Mouse (Mus musculus): ENCODE results near the gene Hcn3. TPM values are rescaled to one million over a fixed set of nuclear protein-coding genes. Genes with fewer than 3 reads are reported as not detected.

Hcn3 gene
- under 1 TPM; 0.39 to 0.91 TPM for total RNA-seq (2021)
- long read RNA-seq, experiment 1, partial matches to known transcripts = 0 of 1 reads
- long read RNA-seq, experiment 1, other reads (novel, unspliced or antisense) = 1 of 1 reads
- long read RNA-seq, experiment 2 = 0 reads

- DNase-seq (ENCODE audit: low spot score in 2 of 2) = peak; percentile 42 to 73
Observed at GRCm38 (mm10) chr3:89159616-89160344, at the start of gene Hcn3. TSS of gene Hcn3 (minus strand) at chr3:89160196.

DNA sequence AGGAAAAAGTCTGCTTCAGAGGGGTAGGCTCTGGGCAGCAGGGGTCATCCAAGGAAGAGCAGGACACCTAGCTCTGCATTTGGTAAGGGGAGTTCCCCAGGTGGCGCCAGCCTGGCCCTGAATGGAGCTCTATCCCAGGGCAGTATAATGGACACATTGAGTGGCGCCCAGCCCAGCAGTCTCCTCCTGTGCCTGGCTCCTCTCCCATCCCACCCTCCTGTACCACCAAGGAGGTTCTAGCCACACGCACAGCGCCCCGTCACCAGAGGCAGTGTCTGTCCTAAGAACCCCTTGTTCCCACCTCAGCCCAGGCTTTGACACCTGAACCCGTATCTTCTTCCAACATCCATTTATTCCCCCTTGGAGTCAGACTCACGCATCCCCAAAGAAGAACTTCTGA lies 49.7 kb upstream of the Hcn3 start:
- no peak for DNase-seq (ENCODE audit: low spot score in 2 of 2)

GRCm38 (mm10) chr3:89208736-89209135 lies 48.7 kb upstream of the Hcn3 start:
- no peak for DNase-seq (ENCODE audit: low spot score in 2 of 2)

DNA sequence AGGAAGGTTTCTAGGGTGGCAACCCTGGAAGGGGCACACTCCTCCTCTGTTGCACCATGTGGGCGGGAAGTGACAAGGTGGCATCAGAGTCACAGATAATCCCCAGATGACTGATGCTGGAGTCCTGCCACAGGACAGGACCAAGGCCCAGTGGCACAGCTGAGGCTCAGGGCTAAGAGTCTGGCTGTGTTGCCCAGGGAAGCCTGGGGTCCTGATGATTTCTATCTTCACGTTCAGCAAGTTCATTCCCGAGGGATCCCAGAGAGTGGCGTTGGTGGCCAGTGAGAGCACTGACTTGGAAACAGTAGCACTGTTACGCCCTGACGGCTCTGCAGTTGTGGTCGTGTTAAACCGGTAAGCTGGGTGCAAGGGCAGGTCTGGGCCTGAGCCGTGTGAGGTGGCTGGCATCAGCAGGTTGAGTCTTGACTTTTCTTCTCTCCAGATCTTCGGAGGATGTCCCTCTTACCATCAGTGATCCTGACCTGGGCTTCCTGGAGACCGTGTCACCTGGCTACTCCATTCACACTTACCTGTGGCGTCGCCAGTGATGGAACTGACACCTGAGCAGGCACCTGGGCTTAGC lies 48.2 kb upstream of the Hcn3 start:
- no peak for DNase-seq (ENCODE audit: low spot score in 2 of 2)

- DNase-seq (ENCODE audit: low spot score in 2 of 2) = no peak
Observed at GRCm38 (mm10) chr3:89206695-89207094, 46.7 kb upstream of the Hcn3 start.

DNA sequence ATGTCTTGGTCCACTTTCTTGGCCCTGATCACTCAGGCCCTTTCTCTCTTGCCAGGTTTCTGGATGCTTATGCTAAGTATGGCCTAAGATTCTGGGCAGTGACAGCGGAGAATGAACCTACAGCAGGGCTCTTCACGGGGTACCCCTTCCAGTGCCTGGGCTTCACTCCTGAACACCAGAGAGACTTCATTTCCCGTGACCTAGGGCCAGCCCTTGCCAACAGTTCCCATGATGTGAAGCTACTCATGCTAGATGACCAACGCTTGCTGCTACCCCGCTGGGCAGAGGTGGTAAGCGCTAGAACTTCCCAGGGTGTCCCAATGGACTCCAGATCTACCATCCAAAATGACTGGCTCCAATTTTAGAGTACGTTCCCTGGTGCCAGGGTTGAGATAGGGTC lies 46.1 kb upstream of the Hcn3 start:
- no peak for DNase-seq (ENCODE audit: low spot score in 2 of 2)

DNA sequence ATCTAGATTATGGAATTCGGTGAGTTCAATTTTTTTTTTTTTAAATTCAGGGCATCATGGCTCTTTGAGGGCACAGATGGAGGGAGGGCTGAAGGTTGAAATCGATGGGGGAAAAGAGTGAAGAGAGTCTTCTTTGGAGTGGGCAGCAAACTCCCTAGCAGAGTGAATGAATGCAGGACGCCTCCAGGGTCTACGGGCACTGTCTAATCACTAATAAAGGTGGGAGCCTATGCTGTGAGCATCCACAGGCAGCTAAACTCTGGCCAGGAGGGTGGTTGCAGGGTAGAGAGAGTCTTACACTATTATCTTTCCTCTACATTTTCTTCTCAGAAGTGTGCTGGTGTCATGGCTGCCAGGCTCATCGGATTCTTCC lies 43.1 kb upstream of the Hcn3 start:
- DNase-seq (ENCODE audit: low spot score in 2 of 2) = no peak

GRCm38 (mm10) chr3:89202253-89203141 lies 42.5 kb upstream of the Hcn3 start, which contains the start of gene Gba:
TSS of gene Gba (plus strand) at chr3:89202928.
- DNase-seq (ENCODE audit: low spot score in 2 of 2) = peak; percentile 71 to 83

GRCm38 (mm10) chr3:89199839-89200238 lies 39.8 kb upstream of the Hcn3 start:
- DNase-seq (ENCODE audit: low spot score in 2 of 2) = no peak

- peak; percentile 86 to 92 for DNase-seq (ENCODE audit: low spot score in 2 of 2)
Observed at GRCm38 (mm10) chr3:89195979-89196877, 36.2 kb upstream of the Hcn3 start.

- DNase-seq (ENCODE audit: low spot score in 2 of 2) = no peak
Observed at GRCm38 (mm10) chr3:89193853-89194252, 33.9 kb upstream of the Hcn3 start.

DNA sequence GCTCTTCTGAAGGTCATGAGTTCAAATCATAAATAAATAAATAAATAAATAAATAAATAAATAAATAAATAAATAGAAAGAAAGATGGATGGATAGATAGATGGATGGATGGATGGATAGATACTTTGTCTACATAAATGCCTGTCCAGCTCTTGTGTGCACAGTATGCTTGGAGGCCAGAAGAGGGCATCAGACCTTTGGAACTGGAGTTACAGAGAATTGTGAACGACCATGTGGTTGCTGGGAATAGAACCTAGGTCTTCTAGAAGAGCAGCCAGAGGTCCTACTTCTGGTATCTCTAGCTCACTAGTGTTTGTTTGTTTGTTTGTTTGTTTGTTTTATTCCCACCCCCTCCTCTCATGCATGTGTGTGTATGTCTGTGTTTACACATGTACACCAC lies 33.4 kb upstream of the Hcn3 start:
- DNase-seq (ENCODE audit: low spot score in 2 of 2) = no peak

- DNase-seq (ENCODE audit: low spot score in 2 of 2) = no peak
Observed at GRCm38 (mm10) chr3:89190436-89190835, 30.4 kb upstream of the Hcn3 start.

DNA sequence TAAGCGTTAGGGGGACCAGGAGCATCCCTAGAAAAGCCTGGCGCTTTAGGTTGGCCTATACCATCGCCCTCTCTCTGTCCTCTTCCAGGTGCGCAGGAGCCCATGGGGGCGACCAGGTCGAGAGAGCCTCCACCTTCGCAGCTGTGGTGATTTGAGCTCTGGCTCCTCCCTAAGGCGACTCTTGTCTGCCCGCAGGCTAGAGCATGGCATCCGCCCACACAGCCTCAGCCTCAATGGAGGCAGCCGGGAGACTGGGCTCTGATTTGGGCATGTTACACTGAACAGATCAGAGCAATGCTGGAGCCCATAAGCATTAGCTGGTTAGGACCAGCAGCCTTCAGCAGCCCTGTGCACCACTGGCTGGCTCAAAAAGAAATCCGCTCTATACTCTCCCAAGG lies 28.5 kb upstream of the Hcn3 start:
- no peak for DNase-seq (ENCODE audit: low spot score in 2 of 2)

DNA sequence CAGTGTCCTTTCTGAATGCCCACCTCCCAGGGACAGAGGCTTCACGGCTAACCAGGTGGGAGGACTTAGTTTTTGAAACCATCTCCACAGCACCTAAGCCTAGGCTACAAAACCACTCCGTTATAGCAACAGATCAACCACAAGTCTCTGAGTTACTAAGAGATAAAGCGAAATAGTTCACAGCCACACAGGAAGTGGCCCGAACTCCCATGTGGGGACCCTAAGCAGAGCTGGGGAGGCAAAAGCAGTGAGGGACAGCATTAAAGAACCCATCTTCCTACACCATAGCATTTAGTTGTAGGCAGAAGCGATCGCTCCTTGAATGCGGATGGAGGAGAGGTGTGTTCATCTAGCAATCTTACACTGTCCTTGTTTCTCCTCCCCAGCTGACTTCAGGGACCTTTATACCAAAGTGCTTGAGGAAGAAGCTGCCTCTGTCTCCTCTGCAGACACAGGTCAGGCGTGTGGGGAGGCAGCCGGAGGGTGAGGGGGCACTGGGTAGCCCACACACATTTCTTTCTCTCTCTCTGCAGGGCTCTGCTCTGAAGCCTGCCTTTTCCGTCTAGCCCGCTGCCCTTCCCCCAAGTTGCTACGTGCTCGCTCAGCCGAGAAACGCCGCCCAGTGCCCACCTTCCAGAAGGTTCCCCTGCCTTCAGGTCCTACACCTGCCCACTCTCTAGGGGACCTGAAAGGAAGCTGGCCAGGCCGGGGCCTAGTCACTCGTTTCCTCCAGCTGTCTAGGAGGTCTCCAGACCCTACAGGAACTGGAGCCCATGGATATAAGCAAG lies 27.9 kb upstream of the Hcn3 start:
- DNase-seq (ENCODE audit: low spot score in 2 of 2) = no peak

GRCm38 (mm10) chr3:89187197-89187596 lies 27.2 kb upstream of the Hcn3 start:
- DNase-seq (ENCODE audit: low spot score in 2 of 2) = no peak

- DNase-seq (ENCODE audit: low spot score in 2 of 2) = no peak
Observed at GRCm38 (mm10) chr3:89183959-89184315, 23.9 kb upstream of the Hcn3 start.

DNA sequence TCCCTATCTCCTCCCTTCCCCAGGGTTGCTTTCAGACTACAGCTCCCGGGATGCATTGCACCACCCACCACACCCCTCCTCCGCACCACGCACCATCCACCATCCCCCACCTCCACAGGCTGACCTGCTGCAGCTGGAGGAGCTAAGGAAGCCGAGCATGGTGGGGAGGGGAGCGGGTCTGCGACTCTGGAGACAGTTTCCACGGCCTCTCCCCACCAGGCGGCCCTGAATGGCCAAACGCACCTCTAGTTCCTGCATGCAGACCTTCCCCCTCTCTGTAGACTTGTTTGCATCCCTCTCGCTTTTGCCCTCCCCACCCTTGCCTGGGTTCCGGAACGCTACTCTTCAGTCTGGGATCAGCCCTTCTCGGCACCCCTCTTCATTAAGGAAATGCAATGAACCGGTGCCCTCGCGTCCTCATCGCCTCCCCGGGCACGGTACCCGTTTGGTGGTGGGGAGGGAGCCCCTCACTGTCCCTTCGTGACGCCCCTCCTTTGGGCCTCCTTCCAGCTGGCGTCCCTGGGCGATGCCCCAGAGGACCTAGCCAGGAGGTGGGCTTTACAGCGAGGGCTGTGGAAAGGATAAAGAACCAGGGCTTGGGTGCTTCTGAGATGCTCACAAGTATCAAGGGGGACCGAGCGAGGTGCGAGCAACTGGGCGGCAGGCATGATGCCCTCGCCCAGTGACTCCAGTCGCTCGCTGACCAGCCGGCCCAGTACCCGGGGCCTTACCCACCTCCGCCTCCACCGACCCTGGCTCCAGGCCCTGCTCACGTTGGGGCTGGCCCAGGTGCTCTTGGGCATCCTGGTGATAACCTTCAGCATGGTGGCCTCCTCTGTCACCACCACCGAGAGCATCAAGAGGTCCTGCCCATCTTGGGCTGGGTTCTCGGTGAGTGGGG lies 23.3 kb upstream of the Hcn3 start, which contains the start of gene Fam189b:
Fam189b (plus strand) TSS at position 86 of the 901 bp plus-strand sequence.
- peak; percentile 72 to 85 for DNase-seq (ENCODE audit: low spot score in 2 of 2)

- no peak for DNase-seq (ENCODE audit: low spot score in 2 of 2)
Observed at GRCm38 (mm10) chr3:89182531-89183057, 22.6 kb upstream of the Hcn3 start.

Measured in gastrocnemius, postnatal 4 days (tissue).